Mouse (Mus musculus) liver, adult 2 months (tissue): ENCODE measurements around the gene Doc2a.

ENCODE experiments used
- CTCF ChIP-seq: fragments of 200-500 bp; IDR thresholded peaks from 2 replicates; pipeline ENCODE4 v1.5.1; 2011; ENCODE audit warnings: low read depth, low read length, control low read depth
- POLR2A ChIP-seq: fragments of 200-500 bp; IDR thresholded peaks from 2 replicates; pipeline ENCODE4 v1.6.1; 2011; ENCODE audit warnings: low read length, control low read depth; ENCODE audit not compliant: insufficient read depth; ENCODE audit errors: extremely low read depth

DNA sequence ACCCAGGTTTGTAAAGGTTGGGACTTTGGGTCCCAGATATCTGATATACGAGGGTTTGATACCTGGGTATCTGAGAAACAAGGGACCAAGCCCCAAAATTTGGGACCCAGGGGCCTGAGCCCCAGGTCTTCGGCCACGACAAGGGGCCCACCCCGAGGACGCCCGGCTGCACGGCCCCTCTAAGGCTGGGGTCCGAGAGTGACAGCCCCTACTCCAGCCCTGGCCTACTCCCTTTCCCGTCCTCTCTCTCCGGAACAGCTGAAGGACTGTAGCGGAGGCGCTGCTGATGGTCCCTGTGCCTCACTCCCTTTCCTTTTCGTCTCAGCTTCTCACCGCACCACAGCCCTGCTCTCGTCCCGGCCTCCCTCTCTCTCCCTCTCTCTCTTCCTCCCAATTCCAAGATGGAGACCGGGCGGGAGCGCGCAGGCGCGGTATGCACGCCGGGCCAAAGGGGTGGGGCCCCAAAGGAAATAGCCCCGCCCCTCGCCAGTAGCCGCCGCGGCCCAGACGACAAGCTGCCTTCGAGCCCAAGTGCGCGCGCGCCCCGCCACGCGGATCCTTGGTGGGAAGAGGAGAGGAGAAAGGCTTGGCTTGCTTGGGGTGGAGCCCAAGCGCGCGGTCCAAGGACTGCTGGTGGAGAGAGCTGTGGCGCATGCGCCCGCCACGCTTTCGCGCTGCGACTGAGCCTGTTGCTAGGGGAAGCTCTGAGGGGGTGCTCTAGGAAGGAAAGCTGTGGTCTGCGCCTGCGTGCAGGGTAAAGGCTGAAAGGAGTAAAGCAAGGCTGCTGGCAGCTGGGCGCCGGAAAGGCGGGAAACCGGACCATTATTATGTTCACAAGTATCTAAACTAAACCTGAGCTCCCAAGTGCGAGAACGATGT, 37.3 kb downstream of the Doc2a start, which contains the start of gene Taok2:
- TF ChIP-seq CTCF, result no peak
- peak; percentile 61 for TF ChIP-seq POLR2A
